12 mouse cellular contexts compared by ENCODE assay signal in the genomic region with DNA sequence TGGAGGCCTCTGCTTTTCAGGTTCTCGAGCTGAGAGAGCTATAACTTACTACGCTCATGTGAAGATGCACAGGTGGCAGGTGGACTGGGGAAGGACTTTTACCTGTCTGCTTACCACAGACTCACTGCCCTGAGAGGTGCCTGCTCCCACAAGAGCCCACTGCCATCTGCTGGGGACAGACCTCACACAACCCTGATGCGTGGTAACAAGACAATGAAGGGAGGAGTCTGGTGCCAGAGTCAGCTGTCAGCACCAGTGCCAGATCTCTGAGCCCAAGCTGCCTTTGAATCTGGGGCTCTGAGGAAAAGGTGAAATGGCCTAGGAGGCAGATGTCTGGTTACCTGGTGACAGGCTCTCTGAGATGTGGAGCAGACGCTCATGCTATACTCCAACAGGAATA. TPM values are rescaled to one million over a fixed set of nuclear protein-coding genes. Genes with fewer than 3 reads are reported as not detected.
A peak's percentile ranks its signal among the peaks of the same experiment; 100 is the strongest.
DNase-seq lines count a peak whose midpoint lies in the region; ATAC-seq lines count a peak whose summit lies in the region.
"Had no signal": no experiment of that assay in that cellular context is flagged by ENCODE, and none has a peak within 500 bp of the region (broad histone marks: within the 10 kb centered on the region; RNA-seq: fewer than 3 reads in every experiment).

No protein-coding gene starts in this region.

- no peak overlapping the region for H3K4me3 ChIP-seq in heart, embryonic 13.5 days

- H3K9ac ChIP-seq in heart, embryonic 13.5 days, result peak overlapping the region; percentile 33; the same call in 1 of the 2 replicates

- H3K27ac ChIP-seq in heart, embryonic 13.5 days (replicated peaks), result no peak overlapping the region; the same call in 1 of the 2 replicates

- H3K9me3 ChIP-seq in heart, embryonic 13.5 days, result no peaks in the 10 kb centered on the region

- peaks cover 58% of the 10 kb centered on the region for H3K36me3 ChIP-seq in heart, embryonic 13.5 days

- intact Hi-C loops in left cerebral cortex, postnatal 4 days (cut with DNase I), result no loop called here

- 74% methylated on average over 4 of the region's 4 CpGs for whole genome bisulfite sequencing in heart, embryonic 13.5 days

- DNase-seq in heart, adult 9 months (ENCODE audit: low spot score in 2 of 2), result no peak
- DNase-seq in left cerebral cortex, postnatal 4 days, result peak; percentile 41
- DNase-seq in left cerebral cortex, adult 11 months (ENCODE audit: low spot score), result no peak
- peak; percentile 91 for DNase-seq in brain, adult 2 months (ENCODE audit: low read depth, low spot score)
- peak; percentile 30 to 48 for DNase-seq in cerebellum, postnatal 36 days
- DNase-seq in T-cell, adult 2 months (ENCODE audit: low spot score), result no peak
- DNase-seq: heart, adult 18-20 months; kidney, adult 18-20 months; lung, postnatal 4 days; thymus, adult 18-20 months had no signal

- peaks cover 67% of the 10 kb centered on the region for H3K4me1 ChIP-seq in heart, embryonic 13.5 days

- ATAC-seq in heart, embryonic 13.5 days (ENCODE audit: extremely low read depth, insufficient number of reproducible peaks, low FRiP score, low TSS enrichment), result no peak
- ATAC-seq in activated CD4-positive, CD25-positive, alpha-beta regulatory T cell, adult 4 months, result no peak

- no peaks in the 10 kb centered on the region for H3K27me3 ChIP-seq in heart, embryonic 13.5 days (replicated peaks)

- no peak overlapping the region for H3K4me2 ChIP-seq in heart, embryonic 13.5 days

RNA-seq across cellular contexts. Expression of gene Angptl2, which starts 19.0 kb away (rescaled TPM):
- polyA plus RNA-seq in heart, embryonic 13.5 days (2015; fragmentation: Nextera tagmentation; extraction: Ambion mirVana), result 55.4 and 59.0 TPM in 2 replicates
- total RNA-seq in left cerebral cortex, postnatal 4 days (2021), result 1 to 10 TPM; 4.7 to 7.2 TPM
- 10 to 100 TPM in 1 of 2 experiments, 1 to 10 TPM in 1; 7.8 to 11.3 TPM for polyA plus RNA-seq in activated CD4-positive, CD25-positive, alpha-beta regulatory T cell, adult 4 months (2017; shearing (Covaris generic))

Comparison
In these comparisons a context has a peak if more than half of its experiments do, and no peak if none do; other contexts are left out.
1. DNase-seq: peak in left cerebral cortex, postnatal 4 days (single experiment), brain, adult 2 months (single experiment) and cerebellum, postnatal 36 days (2 of 2); none in heart, adult 9 months (0 of 2), left cerebral cortex, adult 11 months (single experiment) and T-cell, adult 2 months (single experiment).